Mouse (Mus musculus): ENCODE results near the gene Adarb1. TPM values are rescaled to one million over a fixed set of nuclear protein-coding genes. Genes with fewer than 3 reads are reported as not detected.

Adarb1 gene
- polyA plus RNA-seq, 2 experiments = 0.92 to 1.2 TPM

DNA sequence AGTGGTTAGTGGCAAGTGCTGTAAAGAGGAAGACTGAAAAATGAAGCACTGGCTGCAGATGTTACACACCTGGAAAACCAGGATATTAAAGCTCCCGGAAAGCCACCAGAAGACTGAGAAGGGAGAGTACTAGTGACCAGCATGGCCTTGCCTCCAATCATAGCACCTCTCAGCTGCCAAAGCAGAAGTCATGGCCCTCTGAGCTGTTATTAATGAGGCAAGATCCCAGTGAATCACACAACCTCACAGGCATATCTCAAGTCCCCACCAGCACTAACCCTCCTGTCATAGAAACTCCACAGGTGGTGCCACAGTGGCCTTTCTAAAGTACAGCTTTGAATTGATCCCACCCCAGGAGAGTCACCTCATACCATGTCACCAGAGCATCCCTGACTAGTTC is 22.1 kb downstream of the Adarb1 start:
- Histone ChIP-seq H3K9me3 (ENCODE audit: control insufficient read depth, low read length) (no peaks in the 10 kb centered on the region), H3K4me2 (ENCODE audit: low read depth) (no peak overlapping the region), H3K27ac (no peak overlapping the region), H3K27me3 (ENCODE audit: control insufficient read depth, insufficient read depth, low read length) (no peaks in the 10 kb centered on the region), H3K36me3 (replicated peaks; ENCODE audit: control insufficient read depth, insufficient read depth, low read depth) (no peaks in the 10 kb centered on the region), H3K4me1 (replicated peaks; ENCODE audit: control insufficient read depth in 2 of 2, insufficient read depth in 2 of 2, low read length in 1 of 2) (peaks cover 0 to 10% of the 10 kb centered on the region in 2 experiments; a peak in 2 of 4 replicates), H3K9ac (replicated peaks) (no peak overlapping the region), H3K4me3 (ENCODE audit: insufficient read depth in 1 of 2, low read depth in 2 of 2, low read length in 2 of 2) (no peak overlapping the region)
- 59% methylated on average over 1 of the region's 1 CpGs for WGBS (ENCODE audit: insufficient replicate concordance)
- ATAC-seq (ENCODE audit: insufficient read depth) = no peak
- DNase-seq (ENCODE audit: low read depth in 3 of 3, low spot score in 3 of 3) = no peak
- no peak for TF ChIP-seq EP300 (IDR thresholded peaks at IDR 0.05; ENCODE audit: low read depth)
- TF ChIP-seq CTCF (IDR thresholded peaks at IDR 0.05; ENCODE audit: low read depth) = no peak

DNA sequence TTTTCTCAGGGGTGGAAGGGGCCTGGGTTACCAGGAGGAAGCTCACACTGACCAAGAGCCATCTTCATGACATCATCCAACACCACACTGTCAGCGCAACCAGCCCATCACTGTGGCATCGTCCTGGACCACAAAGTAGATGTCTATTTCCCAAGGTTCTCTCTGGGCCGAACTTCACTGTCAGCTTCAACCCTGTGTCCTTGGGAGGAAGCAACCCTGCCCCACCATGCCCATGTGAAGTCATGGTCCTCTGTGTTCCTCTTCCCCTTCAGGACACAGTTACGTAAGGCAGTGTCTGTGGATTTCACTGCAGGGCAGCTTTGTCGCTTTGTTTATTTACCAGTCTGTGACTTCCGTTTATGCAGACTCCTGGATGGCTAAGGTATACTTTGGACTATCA is 27.0 kb downstream of the Adarb1 start:
- ATAC-seq (ENCODE audit: insufficient read depth) (no peak), DNase-seq (ENCODE audit: low read depth in 3 of 3, low spot score in 3 of 3) (no peak)
- 62% methylated on average over 6 of the region's 6 CpGs for WGBS (ENCODE audit: insufficient replicate concordance)

DNA sequence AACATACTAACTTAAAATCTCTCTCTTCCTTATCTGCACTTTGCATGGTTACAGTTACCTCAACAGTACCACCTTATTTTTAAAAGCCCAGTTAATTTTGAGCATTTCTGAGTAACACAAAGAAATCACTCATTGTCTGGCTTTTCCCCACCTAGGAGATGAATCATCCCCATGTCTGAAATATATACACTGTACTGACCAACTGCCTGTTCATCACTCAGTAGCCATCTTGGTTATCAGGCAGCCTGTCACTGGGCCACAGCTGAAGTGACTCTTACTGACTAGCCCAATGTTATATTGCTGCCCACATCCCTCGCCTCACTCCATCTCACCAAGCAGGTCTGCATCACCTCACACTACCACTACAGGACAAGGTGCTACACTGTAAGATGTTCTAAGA is 30.5 kb downstream of the Adarb1 start:
- Histone ChIP-seq H3K4me1 (replicated peaks; ENCODE audit: control insufficient read depth in 2 of 2, insufficient read depth in 2 of 2, low read length in 1 of 2) (0 out of 4 replicates have a peak, but pooled peaks cover 0 to 2% of the 10 kb centered on the region in 2 experiments), H3K27me3 (ENCODE audit: control insufficient read depth, insufficient read depth, low read length) (no peaks in the 10 kb centered on the region), H3K4me3 (ENCODE audit: insufficient read depth in 1 of 2, low read depth in 2 of 2, low read length in 2 of 2) (no peak overlapping the region), H3K36me3 (replicated peaks; ENCODE audit: control insufficient read depth, insufficient read depth, low read depth) (no peaks in the 10 kb centered on the region), H3K4me2 (ENCODE audit: low read depth) (no peak overlapping the region), H3K9ac (replicated peaks) (no peak overlapping the region), H3K9me3 (ENCODE audit: control insufficient read depth, low read length) (no peaks in the 10 kb centered on the region), H3K27ac (no peak overlapping the region)
- WGBS (ENCODE audit: insufficient replicate concordance) = 41% methylated on average over 1 of the region's 1 CpGs
- ATAC-seq (ENCODE audit: insufficient read depth) (no peak), DNase-seq (ENCODE audit: low read depth in 3 of 3, low spot score in 3 of 3) (no peak)
- no peak for TF ChIP-seq EP300 (IDR thresholded peaks at IDR 0.05; ENCODE audit: low read depth)
- no peak for TF ChIP-seq CTCF (IDR thresholded peaks at IDR 0.05; ENCODE audit: low read depth)

More for the DNA sequence above, 27.0 kb downstream of the Adarb1 start:
- Histone ChIP-seq H3K4me1 (replicated peaks; ENCODE audit: control insufficient read depth in 2 of 2, insufficient read depth in 2 of 2, low read length in 1 of 2) (peaks cover 0 to 2% of the 10 kb centered on the region in 2 experiments; a peak in 1 of 4 replicates), H3K9me3 (ENCODE audit: control insufficient read depth, low read length) (no peaks in the 10 kb centered on the region), H3K4me2 (ENCODE audit: low read depth) (no peak overlapping the region), H3K27me3 (ENCODE audit: control insufficient read depth, insufficient read depth, low read length) (no peaks in the 10 kb centered on the region), H3K36me3 (replicated peaks; ENCODE audit: control insufficient read depth, insufficient read depth, low read depth) (no peaks in the 10 kb centered on the region), H3K27ac (no peak overlapping the region), H3K9ac (replicated peaks) (no peak overlapping the region), H3K4me3 (ENCODE audit: insufficient read depth in 1 of 2, low read depth in 2 of 2, low read length in 2 of 2) (no peak overlapping the region)
- TF ChIP-seq EP300 (IDR thresholded peaks at IDR 0.05; ENCODE audit: low read depth) (no peak), CTCF (IDR thresholded peaks at IDR 0.05; ENCODE audit: low read depth) (no peak)

GRCm38 (mm10) chr10:77385731-77386130 is 32.3 kb downstream of the Adarb1 start:
- no peaks in the 10 kb centered on the region for H3K4me1 ChIP-seq (replicated peaks; ENCODE audit: control insufficient read depth in 2 of 2, insufficient read depth in 2 of 2, low read length in 1 of 2)
- ATAC-seq (ENCODE audit: insufficient read depth) = no peak
- no peak for DNase-seq (ENCODE audit: low read depth in 3 of 3, low spot score in 3 of 3)
- TF ChIP-seq CTCF (IDR thresholded peaks at IDR 0.05; ENCODE audit: low read depth) (no peak), EP300 (IDR thresholded peaks at IDR 0.05; ENCODE audit: low read depth) (no peak)
- no peak overlapping the region for H3K4me2 ChIP-seq (ENCODE audit: low read depth)
- H3K27ac ChIP-seq = no peak overlapping the region
- H3K36me3 ChIP-seq (replicated peaks; ENCODE audit: control insufficient read depth, insufficient read depth, low read depth) = no peaks in the 10 kb centered on the region
- H3K27me3 ChIP-seq (ENCODE audit: control insufficient read depth, insufficient read depth, low read length) = no peaks in the 10 kb centered on the region
- no peaks in the 10 kb centered on the region for H3K9me3 ChIP-seq (ENCODE audit: control insufficient read depth, low read length)
- H3K9ac ChIP-seq (replicated peaks) = no peak overlapping the region
- WGBS (ENCODE audit: insufficient replicate concordance) = 57% methylated on average over 4 of the region's 4 CpGs
- H3K4me3 ChIP-seq (ENCODE audit: insufficient read depth in 1 of 2, low read depth in 2 of 2, low read length in 2 of 2) = no peak overlapping the region

DNA sequence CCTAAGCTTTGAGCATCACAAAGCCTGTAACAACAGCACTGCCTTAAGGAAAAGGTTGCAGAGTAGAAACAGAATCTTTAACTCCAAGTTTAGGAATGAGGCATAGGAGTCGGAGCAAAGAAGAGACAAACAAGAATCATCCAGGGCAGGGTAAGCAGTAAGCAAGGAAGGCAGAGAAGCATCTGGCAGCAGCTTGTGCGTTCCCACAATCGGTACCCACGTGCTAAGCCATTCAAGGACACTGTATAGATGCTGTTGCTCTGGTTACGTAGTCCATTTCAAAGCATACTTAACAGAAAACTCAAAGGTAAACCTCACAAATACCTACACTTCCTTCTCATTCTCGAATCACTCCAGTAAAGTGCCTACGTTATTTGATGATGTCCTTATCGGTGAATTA is 35.0 kb downstream of the Adarb1 start:
- DNase-seq (ENCODE audit: low read depth in 3 of 3, low spot score in 3 of 3) (no peak), ATAC-seq (ENCODE audit: insufficient read depth) (no peak)
- H3K9me3 ChIP-seq (ENCODE audit: control insufficient read depth, low read length) = no peaks in the 10 kb centered on the region
- H3K36me3 ChIP-seq (replicated peaks; ENCODE audit: control insufficient read depth, insufficient read depth, low read depth) = no peaks in the 10 kb centered on the region
- no peak overlapping the region for H3K4me3 ChIP-seq (ENCODE audit: insufficient read depth in 1 of 2, low read depth in 2 of 2, low read length in 2 of 2)
- no peak overlapping the region for H3K27ac ChIP-seq
- TF ChIP-seq EP300 (IDR thresholded peaks at IDR 0.05; ENCODE audit: low read depth) (no peak), CTCF (IDR thresholded peaks at IDR 0.05; ENCODE audit: low read depth) (no peak)
- no peaks in the 10 kb centered on the region for H3K27me3 ChIP-seq (ENCODE audit: control insufficient read depth, insufficient read depth, low read length)
- WGBS (ENCODE audit: insufficient replicate concordance) = 65% methylated on average over 8 of the region's 8 CpGs
- H3K9ac ChIP-seq (replicated peaks) = no peak overlapping the region
- no peaks in the 10 kb centered on the region for H3K4me1 ChIP-seq (replicated peaks; ENCODE audit: control insufficient read depth in 2 of 2, insufficient read depth in 2 of 2, low read length in 1 of 2)
- H3K4me2 ChIP-seq (ENCODE audit: low read depth) = no peak overlapping the region

Data from liver, embryonic 14.5 days (tissue).